Mouse (Mus musculus) testis, adult 2 months (tissue): Measurements from ENCODE around the gene 1700001K19Rik. TPM values are rescaled to one million over a fixed set of nuclear protein-coding genes. Genes with fewer than 3 reads are reported as not detected.

Experiments used
- H3K27ac ChIP-seq: fragments of 200-500 bp; 2 replicates; pipeline ENCODE4 v1.5.1; 2012; ENCODE audit warnings: low read depth, low read length; ENCODE audit not compliant: control insufficient read depth, insufficient read depth
- H3K27me3 ChIP-seq: fragments of 200-500 bp; 2 replicates; pipeline ENCODE4 v1.6.1; 2012; ENCODE audit warnings: mild to moderate bottlenecking, low read length, moderate library complexity; ENCODE audit not compliant: control insufficient read depth, insufficient read depth
- H3K36me3 ChIP-seq: fragments of 200-500 bp; 2 replicates; pipeline ENCODE4 v1.6.1; 2012; ENCODE audit warnings: mild to moderate bottlenecking, low read length; ENCODE audit not compliant: control insufficient read depth, insufficient read depth
- H3K4me1 ChIP-seq: fragments of 200-500 bp; 2 replicates; pipeline ENCODE4 v1.6.1; 2012; ENCODE audit warnings: low read length; ENCODE audit not compliant: control insufficient read depth, insufficient read depth
- H3K4me3 ChIP-seq: fragments of 200-500 bp; 2 replicates; pipeline ENCODE4 v1.5.1; 2012; ENCODE audit warnings: low read depth, mild to moderate bottlenecking, low read length, moderate library complexity, mixed read lengths; ENCODE audit not compliant: control insufficient read depth
- CTCF ChIP-seq: fragments of 200-500 bp; IDR thresholded peaks from 2 replicates; pipeline ENCODE4 v1.5.1; 2012; ENCODE audit warnings: low read depth, mild to moderate bottlenecking, inconsistent platforms, low read length, moderate library complexity; ENCODE audit not compliant: control insufficient read depth, insufficient read depth, insufficient replicate concordance
- POLR2A ChIP-seq: fragments of 200-500 bp; IDR thresholded peaks from 2 replicates; pipeline ENCODE4 v1.6.1; 2012; ENCODE audit warnings: low read depth, mild to moderate bottlenecking, inconsistent platforms, low read length, moderate library complexity; ENCODE audit not compliant: control insufficient read depth
- polyA plus RNA-seq: library from polyadenylated mRNA; depleted of rRNA; stranded (reverse); fragments of >200 nt; gene quantifications from 2 replicates; pipeline ENCODE4 v1.2.3, GENCODE M21; 2012; rRNA removed

The 1700001K19Rik gene
- polyA plus RNA-seq, 1 experiment = 752 TPM

DNA sequence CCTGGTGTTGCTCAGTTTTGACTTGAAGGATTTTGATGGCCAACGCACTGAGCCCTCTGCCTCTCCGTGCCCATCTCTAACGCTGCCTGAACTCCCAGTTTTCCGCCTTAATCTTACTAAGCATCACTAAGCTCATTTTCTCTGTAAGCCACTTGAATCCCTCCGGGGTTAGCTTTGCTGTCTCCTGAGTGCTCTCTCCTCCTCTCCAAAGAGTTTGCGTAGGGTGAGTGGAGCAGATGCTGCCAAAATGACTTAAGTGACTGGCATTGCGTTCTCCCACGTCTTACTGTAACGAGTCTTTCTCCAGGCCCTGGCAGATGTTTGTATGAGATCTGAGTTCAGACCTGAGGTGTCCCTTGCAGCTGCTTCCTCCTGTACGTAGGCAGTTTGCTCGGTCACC is 52.4 kb downstream of the 1700001K19Rik start:
- H3K27ac ChIP-seq = no peak overlapping the region
- no peaks in the 10 kb centered on the region for H3K4me1 ChIP-seq
- no peak for TF ChIP-seq POLR2A
- TF ChIP-seq CTCF = no peak
- peaks cover 12% of the 10 kb centered on the region for H3K36me3 ChIP-seq
- no peak overlapping the region for H3K4me3 ChIP-seq
- no peaks in the 10 kb centered on the region for H3K27me3 ChIP-seq

Other genes starting within 250 kb of the 1700001K19Rik start
- 196 and 202 TPM in 2 replicates for gene Ppp2r5c, start 235.5 kb downstream of the 1700001K19Rik start, polyA plus RNA-seq
- gene Dync1h1, start 81.2 kb downstream of the 1700001K19Rik start, polyA plus RNA-seq = 214 and 240 TPM in 2 replicates
- 592 and 736 TPM in 2 replicates for gene Hsp90aa1, start 20.1 kb upstream of the 1700001K19Rik start, polyA plus RNA-seq
- 15.0 and 17.0 TPM in 2 replicates for gene Wdr20, start 55.3 kb upstream of the 1700001K19Rik start, polyA plus RNA-seq
- gene Mok, start 158.3 kb upstream of the 1700001K19Rik start, polyA plus RNA-seq = 96.9 and 102 TPM in 2 replicates
- gene Zfp839, start 167.6 kb upstream of the 1700001K19Rik start, polyA plus RNA-seq = 5.3 and 6.1 TPM in 2 replicates
- gene Cinp, start 206.5 kb upstream of the 1700001K19Rik start, polyA plus RNA-seq = 13.4 and 13.6 TPM in 2 replicates
- 7.1 and 7.4 TPM in 2 replicates for gene Tecpr2, start 206.6 kb upstream of the 1700001K19Rik start, polyA plus RNA-seq